Mouse (Mus musculus) adrenal gland, postnatal 10 days (tissue): ENCODE measurements around the gene Wipi1. TPM values are rescaled to one million over a fixed set of nuclear protein-coding genes. Genes with fewer than 3 reads are reported as not detected.
"Not testable (repeated sequence)": the region's sequence is repeated elsewhere in the genome, so short reads cannot be mapped to it uniquely, and the experiment has no call there.

ENCODE experiments used
- DNase-seq: peaks from one replicate; pipeline ENCODE4 v3.0.0; 2021; ENCODE audit warnings: mixed read lengths
- long read RNA-seq, 2 experiments: library from polyadenylated mRNA; stranded (forward); transcript quantifications; one replicate each; pipeline ENCODE4 v2.0.0; 2021
- total RNA-seq, 2 experiments: library from RNA; stranded (reverse); gene quantifications; 2 replicates each; pipeline ENCODE4 v1.2.3; 2021

Wipi1 gene
- 10 to 100 TPM; 35.0 to 44.2 TPM for total RNA-seq
- long read RNA-seq, experiment 1, transcript Wipi1-202 (13 exons, 2,050 nt), result major isoform, 42 of 78 reads
- long read RNA-seq, experiment 1, transcript Wipi1-201 (12 exons, 3,338 nt), result minor isoform, 17 of 78 reads
- long read RNA-seq, experiment 1, partial matches to known transcripts, result 13 of 78 reads
- long read RNA-seq, experiment 1, other reads (novel, unspliced or antisense), result 6 of 78 reads
- long read RNA-seq, experiment 2, transcript Wipi1-202 (13 exons, 2,050 nt), result major isoform, 11 of 19 reads
- long read RNA-seq, experiment 2, partial matches to known transcripts, result 1 of 19 reads
- long read RNA-seq, experiment 2, other reads (novel, unspliced or antisense), result 4 of 19 reads

DNA sequence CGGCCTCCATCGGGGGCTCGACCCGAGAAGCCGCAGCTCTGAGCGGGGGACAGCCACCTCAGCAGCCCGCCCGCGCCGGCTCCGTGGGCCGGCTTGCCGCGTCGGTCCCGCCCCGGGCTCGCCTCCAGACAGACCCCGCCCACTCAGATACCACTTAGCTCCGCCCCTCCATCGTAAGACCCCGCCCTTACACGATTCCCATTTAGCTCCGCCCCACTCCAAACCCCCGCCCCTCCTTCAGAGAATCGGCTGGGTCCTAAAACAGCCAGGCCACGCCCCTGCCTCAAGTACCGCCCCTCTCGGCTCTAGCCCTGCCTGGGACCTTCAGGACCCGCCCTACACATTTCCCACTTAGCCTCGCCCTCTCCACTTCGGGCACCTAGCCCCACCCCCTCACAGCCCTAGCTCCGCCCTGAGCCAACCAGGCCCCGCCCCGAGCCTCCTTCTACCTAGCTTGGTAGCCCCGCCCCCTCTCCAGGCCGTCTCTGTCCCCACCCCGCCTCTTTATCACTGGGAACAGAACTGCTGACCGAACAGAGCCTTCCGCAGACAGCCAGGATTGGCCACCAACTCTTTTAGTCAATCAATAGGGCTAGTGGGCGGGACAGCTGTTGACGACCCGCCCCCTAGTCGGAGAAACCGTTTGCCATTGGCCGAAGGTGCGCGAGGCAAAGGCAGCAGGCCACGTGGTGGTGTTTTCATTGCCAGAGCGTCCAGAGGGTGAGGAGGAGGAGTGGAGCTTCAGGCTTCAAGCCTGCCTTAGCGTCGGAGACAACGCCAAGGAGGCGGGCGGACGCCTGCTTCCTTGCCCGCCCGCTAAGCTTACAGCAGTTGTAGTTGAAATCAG lies at the start of gene Wipi1:
TSS of gene Wipi1 (minus strand) at position 665 of the 847 bp plus-strand sequence.
- DNase-seq, result peak; percentile 100

DNA sequence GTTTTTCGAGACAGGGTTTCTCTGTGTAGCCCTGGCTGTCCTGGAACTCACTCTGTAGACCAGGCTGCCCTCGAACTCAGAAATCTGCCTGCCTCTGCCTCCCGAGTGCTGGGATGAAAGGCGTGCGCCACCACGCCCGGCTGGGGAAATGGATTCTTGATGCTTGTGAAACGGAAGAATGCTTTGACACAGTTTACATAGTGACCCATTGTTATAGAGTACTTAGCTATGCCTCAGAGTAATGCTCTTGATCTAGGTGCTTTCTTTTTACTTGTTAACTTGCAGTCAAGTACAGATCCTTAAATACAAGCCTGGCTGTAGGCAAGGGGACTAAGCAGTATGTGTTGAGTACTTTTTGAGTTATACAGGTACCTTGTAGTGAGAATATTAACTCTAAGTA lies 48.8 kb upstream of the Wipi1 start:
- DNase-seq, result not testable (repeated sequence)

DNA sequence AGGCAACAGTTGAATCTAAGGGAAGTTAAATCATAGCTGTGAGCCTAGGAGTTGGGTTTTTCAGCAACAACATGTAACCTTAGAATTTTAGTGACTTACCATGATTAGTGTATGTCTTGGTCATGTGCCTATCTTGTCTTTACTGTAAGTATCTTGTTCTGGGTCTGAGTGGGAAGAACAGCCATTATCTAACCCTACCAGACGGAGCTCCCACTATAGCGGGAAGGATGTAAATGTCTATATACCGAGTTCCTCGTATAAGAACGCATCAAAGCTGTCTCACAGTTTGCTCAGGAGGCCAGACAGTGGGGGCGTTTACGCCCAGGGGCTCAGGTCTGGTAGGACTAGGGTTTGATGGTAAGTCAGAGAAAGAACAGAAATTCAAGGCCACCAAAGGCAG lies 44.5 kb upstream of the Wipi1 start:
- DNase-seq, result no peak

GRCm38 (mm10) chr11:109654581-109654980 lies 42.8 kb upstream of the Wipi1 start:
- DNase-seq, result no peak

GRCm38 (mm10) chr11:109653201-109653600 lies 41.4 kb upstream of the Wipi1 start:
- DNase-seq, result no peak

DNA sequence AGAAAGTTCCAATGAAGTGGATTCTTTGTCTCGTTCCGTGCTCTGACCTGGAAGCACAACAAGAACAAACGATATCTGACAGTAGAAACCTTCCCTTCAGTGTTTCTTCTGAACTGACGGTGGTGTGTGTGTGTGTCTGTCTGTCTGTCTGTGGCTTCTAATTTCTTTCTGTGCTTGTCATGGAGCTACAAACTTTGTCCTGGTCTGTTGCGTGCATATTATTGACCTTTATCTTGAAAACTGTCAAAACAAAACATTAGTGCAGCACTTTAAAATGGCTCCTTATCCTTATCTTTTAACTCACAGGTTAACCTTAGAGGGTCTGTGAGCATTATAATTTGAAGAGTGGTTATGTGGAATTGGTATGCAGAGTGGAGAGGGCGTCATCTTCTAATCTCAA lies 40.7 kb upstream of the Wipi1 start:
- DNase-seq, result no peak

DNA sequence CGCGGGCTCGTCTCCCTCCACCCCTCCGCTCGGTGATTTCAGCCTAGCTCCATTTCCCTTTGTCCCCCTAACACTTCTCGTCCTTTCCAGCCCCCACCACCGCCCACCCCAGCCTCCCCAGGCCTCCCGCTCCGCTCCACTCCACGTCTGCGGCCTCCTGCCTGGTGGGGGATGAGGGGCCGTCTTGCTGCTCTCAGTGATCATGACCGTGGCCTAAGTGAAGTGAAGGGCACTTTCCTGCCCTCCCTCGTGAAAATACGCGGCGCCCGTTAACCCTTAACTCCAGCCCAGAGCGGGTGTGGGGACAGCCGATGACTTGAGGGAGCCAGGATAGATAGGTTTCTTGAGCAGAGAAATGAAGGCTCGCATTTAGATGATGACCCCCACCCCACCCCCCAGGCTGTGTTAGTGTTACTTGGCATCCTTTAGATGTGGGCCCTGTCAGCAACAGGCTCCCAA lies 39.8 kb upstream of the Wipi1 start:
- DNase-seq, result peak; percentile 62

GRCm38 (mm10) chr11:109650788-109651565 lies 39.2 kb upstream of the Wipi1 start:
- peak; percentile 95 for DNase-seq

DNA sequence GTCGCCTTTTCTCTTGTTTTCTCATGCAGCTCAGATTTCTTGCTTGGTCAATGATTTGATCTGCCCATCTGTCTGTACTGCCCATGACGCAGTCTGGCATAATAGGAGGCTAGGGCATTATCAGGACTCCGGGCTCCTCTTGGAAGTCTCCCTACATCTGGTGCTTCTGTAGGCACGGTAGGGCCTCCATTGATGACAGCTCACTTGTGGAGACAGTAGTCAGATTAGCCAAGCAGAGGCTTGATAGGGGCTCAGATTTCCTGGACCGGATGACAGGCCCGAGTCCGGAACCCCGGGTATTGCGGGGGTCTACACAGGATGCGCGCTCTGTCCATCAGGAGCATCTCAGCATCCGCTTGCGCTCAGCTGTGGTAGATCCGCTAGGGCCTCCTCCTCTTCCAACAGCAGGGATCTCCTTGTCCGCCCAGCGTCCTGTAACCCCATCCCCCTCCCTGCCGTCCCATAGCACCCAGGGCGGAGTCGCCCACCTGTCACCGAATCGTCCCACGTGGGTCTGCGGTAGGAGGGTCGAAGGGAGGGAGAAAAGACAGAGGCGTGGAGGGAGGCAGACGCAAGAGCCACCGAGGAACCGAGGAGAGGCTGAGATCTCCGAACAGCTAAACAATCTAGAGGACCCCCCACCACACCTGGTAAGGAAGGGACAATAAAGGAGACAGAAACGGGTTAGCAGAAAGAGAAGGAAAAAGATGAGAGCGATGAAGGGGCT lies 38.4 kb upstream of the Wipi1 start:
- peak; percentile 82 for DNase-seq

DNA sequence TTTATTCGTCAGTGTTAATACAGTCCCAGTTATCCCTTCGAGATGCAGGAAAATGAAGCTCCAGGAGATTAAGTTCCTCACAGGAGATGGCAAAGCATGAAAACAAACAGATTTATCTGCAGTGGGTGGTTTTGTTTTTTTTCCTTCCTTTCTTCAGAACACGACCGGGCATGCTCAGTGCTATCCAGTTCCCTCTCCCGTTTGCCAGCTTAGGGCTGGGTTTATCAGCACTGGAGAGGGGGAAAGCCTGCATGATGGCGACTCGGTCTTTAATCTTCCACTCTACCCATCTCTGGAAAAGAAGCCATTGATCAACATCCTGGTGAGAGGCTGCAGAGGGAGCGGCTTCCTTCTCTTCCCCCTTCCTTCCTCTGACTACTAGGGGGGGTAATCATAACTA lies 37.4 kb upstream of the Wipi1 start, which contains the start of gene Prkar1a:
TSS of gene Prkar1a (plus strand) at position 200 of the 400 bp plus-strand sequence.
- no peak for DNase-seq

DNA sequence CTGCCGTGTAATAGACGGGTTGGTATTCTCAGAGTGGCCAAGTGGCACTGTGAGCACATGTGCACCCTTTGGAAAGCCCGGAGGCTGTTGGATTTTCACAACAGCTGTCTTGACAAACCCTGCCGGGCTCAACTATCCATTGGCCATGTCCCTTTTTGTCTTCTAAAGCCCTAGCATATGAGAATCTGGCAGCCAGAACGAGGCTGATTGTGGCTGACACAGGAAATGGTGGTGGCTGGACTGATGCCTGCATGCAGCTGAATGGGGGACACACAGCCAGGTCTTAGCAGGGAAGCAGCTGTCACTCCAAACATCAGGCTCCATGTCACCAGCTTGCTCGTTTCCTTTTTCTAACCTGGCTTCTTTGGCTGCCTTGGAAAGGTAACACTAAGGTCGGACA lies 36.7 kb upstream of the Wipi1 start:
- no peak for DNase-seq

DNA sequence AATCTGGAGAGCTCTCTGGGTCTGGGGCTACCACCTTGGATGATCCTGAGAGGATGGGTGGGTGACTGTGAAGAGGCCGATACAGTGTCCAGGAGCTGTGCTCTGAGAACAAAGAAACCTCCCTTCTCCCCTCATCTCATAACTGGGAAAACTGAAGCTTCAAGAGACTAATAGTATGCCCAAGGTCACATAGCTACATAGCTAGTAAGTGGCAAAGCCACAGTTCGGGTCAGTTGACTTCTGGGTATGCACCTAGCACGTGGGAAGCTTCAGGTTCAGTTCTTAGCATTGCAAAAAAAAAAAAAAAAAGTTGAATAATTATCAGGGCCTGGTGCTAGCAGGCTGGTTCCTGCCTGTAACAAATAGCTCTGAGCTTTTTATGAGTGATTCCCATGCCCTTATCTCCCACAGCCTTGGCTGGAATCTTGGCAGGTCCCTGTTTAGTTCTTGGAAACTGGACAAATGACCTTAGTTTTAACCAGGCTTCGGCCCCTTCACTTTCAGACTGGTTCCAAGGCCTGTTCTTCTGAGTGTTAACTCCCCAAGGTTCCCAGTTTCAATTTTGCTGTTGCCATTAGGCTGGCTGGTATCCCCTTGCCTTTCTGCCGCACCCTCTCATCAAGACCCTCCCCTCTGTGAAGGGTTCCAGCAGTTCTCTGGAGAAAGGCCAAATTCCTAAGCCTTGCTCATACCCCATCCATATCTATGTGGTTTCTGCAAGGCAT lies 29.9 kb upstream of the Wipi1 start:
- DNase-seq, result peak; percentile 74

DNA sequence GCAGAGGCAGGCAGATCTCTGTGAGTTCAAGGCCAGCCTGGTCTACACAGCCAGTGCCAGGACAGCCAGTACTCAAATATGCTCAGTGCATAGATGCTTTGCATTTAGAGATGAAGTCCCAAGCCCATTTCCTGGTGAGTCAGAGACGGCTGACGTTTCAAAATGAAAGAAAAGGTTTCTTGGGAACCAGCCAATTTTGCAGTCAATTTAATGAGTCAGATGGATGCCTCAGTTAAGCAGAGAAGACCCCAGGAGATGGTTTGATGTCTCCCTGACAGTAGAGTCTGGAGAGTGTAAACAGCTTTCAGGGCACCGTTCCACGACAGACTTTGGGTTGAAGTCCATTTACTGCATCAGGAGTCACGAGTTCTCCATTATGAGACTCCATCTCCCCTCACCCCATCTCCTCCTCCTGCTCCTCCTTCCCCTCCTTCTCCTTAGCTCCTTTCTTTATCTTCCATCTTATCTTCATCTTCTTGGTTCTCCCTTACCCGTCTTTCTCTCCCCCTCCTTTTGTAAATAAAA lies 24.2 kb upstream of the Wipi1 start:
- no peak for DNase-seq

- no peak for DNase-seq
Measured at GRCm38 (mm10) chr11:109634928-109635327, 23.2 kb upstream of the Wipi1 start.

DNA sequence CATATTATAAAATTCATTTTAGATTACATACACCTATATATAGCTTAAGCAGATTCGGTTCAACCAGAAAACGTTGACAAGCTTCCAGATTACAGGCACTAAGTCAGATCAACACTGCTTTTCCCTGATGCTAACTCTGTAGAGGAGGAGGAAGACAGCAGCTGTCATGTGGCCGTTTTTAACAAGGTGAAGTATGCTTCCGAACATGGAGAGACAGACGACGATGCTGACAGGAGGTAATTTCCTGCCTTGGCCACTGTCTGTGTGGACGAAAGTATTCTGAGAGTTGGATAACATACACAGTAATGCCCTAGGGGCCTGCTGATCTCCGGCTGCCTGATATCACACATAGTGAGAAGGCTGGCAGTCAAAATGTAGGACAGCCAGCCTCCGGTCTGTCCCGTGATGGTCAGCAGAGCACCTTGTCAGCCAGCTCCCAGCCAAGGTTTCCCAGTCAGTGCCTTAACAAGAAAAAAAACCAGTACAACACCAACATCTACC lies 17.3 kb upstream of the Wipi1 start:
- no peak for DNase-seq

- no peak for DNase-seq
Measured at GRCm38 (mm10) chr11:109628099-109628498, 16.3 kb upstream of the Wipi1 start.

DNA sequence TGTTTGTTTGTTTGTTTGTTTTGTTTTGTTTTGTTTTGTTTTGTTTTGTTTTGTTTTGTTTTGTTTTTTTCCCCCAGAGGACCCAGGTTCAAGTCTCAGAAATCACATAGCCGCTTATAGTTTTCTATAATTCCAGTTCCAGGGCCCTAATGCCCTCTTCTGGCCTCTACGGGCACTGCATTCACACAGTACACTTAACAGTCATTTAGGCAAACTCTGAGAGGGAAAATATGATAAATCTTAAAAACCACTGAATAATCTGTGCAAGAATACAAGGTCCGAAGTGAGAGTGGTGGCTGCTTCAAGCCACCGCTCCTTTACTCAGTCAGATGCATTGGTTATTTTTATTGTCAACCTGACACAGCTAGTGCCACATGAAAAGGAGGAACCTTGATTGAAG lies 15.9 kb upstream of the Wipi1 start:
- no peak for DNase-seq

GRCm38 (mm10) chr11:109623238-109623637 lies 11.5 kb upstream of the Wipi1 start:
- no peak for DNase-seq

DNA sequence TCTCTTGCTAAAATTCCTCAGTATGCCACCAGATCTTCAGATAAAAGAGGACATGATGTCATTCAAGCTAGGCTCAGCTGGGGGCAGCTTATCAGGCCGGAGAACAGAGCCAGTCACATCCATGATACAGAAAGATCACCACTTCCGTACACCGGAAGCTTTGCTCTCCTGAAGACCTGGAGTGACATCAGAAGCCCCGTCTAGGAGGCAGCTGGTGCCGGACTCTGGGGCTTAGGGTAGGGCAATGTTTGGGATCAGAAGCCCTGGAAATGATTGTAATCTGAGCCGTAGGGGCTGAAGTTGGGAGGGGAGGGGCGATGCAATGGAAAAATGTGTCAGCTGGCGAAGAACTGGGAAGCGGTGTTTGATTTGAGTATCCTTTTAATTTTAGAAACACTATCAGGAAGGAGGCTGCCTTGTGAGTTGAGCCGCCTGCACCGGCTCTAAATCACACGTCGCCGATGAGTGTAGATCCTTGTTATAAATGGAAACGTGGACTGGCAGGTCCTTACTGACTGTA lies 10.8 kb upstream of the Wipi1 start:
- peak; percentile 30 for DNase-seq

GRCm38 (mm10) chr11:109621183-109621582 lies 9.4 kb upstream of the Wipi1 start:
- DNase-seq, result peak; percentile 75
